Mouse (Mus musculus): ENCODE data around the gene Gm10964.

DNA sequence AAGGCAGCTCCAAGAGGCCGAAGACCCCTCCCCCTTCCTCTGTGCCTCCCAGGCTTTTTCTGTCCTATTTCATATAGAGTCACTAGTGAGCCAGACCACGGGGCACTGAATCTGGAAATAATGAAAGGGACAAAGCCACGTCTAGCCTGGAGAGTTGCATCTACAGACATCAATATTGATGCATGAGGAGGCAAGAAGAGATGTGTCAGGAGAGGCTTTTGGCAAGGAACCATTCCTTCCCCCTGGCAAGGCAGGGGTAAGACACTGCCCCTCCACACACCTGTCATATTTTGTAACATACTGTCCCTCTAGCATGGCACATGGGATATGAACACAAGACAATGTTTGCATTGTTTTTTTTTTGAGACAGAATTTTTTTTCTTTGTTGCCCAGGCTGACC, 12.5 kb upstream of the Gm10964 start:
- TF ChIP-seq CTCF (IDR thresholded peaks at IDR 0.05; ENCODE audit: extremely low read depth, insufficient read depth, low read length) (no peak), POLR2A (IDR thresholded peaks at IDR 0.05; ENCODE audit: extremely low read depth, insufficient read depth, low read length) (no peak)
